Mouse (Mus musculus) liver, postnatal 0 days (tissue): ENCODE data around the gene Hist1h1b.
A peak's percentile ranks its signal among the peaks of the same experiment; 100 is the strongest.

ENCODE experiments used
- CTCF ChIP-seq: sonication (generic); IDR thresholded peaks from 2 replicates; pipeline ENCODE4 v1.5.1; 2016; ENCODE audit warnings: antibody characterized with exemption, low read depth
- EP300 ChIP-seq: IDR thresholded peaks from 2 replicates; pipeline ENCODE4 v1.6.1; 2016; ENCODE audit warnings: antibody characterized with exemption, low read depth, mild to moderate bottlenecking

DNA sequence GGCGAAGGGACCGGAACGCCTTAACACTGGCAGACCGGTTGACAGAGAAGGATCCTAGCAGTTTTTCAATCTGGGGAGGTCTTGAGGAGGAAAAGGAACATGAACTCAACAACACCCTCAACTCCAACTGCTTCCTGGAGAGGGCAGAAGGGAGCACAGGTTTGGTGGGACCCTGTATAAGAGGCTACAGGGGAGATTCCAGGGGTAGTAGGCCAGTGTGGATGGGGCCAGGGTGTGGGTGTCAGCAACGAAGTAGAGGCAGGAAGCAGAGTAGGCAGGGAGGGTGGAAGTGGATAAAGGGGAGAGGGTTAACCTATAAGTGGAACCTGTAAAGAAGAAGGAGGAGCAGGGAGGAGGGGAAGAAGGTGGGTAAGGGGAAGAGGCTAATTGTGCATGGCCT, 47.0 kb downstream of the Hist1h1b start:
- no peak for TF ChIP-seq EP300
- TF ChIP-seq CTCF, result peak; percentile 25; the same call in 1 of the 2 replicates
